Mouse (Mus musculus) kidney, postnatal 36 days (tissue): ENCODE measurements around the gene Krtap4-9.
"Not testable (repeated sequence)": the region's sequence is repeated elsewhere in the genome, so short reads cannot be mapped to it uniquely, and the experiment has no call there.

ENCODE experiments used
- DNase-seq, 2 experiments: peaks; one replicate each; pipeline ENCODE4 v3.0.0; 2021 to 2022; ENCODE audit warnings: mixed read lengths in 2 of 2

Gene Krtap4-9

GRCm38 (mm10) chr11:99784900-99785299 is at the start of gene Krtap4-9:
Krtap4-9 (plus strand) TSS chr11:99785200.
- not testable (repeated sequence) for DNase-seq

DNA sequence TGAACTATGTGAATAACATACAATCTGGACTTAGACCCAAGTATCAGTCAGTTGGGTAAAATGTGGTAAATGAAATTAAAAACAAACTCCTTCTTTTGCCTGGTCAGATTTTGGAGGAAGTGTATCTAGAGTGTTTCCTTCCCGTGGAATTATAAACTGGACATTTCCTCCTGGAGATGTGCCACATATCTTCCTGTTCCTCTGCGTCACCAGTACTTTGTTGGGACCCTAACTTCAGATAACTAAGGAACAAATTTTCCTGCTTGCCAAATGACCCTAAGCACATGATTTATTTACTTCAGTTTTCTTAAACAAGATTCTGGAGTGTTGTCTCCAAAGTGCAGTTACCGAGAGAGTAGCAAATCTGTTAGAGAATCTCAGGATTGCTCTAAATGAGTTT is 41.0 kb upstream of the Krtap4-9 start:
- peak in 1 of 2 experiments; percentile 7 for DNase-seq

- DNase-seq, result no peak
Observed at GRCm38 (mm10) chr11:99758877-99759276, 26.1 kb upstream of the Krtap4-9 start.

GRCm38 (mm10) chr11:99768410-99768809 is 16.6 kb upstream of the Krtap4-9 start:
- no peak for DNase-seq

DNA sequence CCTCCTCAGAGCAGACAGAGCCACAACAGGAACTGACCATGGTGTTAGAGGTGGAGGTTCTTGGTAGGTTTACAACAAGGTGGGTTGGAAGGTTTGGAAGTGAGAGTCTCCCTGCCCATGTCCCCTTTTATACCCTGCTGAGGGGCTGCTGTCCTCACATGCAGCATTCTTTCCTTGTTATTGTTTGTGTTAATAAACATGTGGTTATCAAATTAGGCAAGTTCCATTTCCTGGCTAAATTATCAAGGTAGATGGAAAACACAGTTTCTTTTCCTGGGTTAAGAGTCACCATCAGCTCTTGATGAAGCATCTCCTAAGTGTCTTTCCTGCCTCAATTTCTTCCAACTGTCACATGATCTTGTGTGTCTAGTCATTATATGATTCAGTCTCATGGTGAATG is 12.2 kb upstream of the Krtap4-9 start, which contains the start of gene Gm11595:
Gm11595 (minus strand) TSS at position 101 of the 400 bp plus-strand sequence.
- DNase-seq, result not testable (repeated sequence)

DNA sequence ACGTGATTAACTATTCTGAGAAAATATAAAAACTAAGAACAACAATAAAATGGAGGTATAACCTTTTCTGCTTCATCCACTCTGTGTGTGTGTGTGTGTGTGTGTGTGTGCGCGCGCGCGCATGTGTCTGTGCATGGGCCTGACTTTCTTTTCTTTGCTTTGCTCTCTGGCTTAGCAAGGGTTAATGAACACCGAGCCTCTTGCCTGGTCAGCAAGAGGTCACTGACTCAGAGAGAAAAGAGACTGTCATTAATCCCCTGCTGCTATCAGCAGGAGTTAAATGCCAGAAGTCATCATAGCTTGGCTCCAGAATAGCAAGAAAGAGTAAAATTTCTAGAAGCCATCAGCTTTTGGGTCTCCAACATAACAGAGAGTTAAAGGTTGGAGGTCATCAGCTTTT is 6.6 kb upstream of the Krtap4-9 start:
- DNase-seq, result peak in 1 of 2 experiments; percentile 13

- no peak for DNase-seq
Observed at GRCm38 (mm10) chr11:99780604-99781003, 4.4 kb upstream of the Krtap4-9 start, which contains the start of gene Krtap4-8. Krtap4-8 (minus strand) TSS chr11:99780704.

DNA sequence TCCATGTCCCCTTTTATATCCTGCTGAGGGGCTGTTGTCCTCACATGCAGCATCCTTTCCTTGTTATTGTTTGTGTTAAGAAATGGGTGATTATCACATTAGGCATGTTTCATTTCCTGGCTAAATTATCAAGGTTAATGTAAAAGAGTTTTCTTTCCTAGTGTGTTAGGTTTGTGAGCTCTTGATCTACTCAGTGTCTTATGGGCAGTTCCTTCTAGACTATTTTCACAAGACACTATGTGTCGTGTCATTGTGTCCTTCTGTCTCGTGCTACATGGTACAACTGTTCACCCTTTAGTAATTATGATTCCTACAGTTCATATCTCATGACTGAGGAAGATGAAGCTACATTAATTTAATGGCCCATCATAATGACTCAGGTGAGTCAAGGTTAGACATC is 8.4 kb downstream of the Krtap4-9 start, which contains the start of gene Gm11596:
Gm11596 (minus strand) TSS at position 101 of the 400 bp plus-strand sequence.
- DNase-seq, result no peak

GRCm38 (mm10) chr11:99798832-99799231 is 13.8 kb downstream of the Krtap4-9 start, which contains the start of gene Gm11569:
Gm11569 (minus strand) TSS chr11:99798932.
- DNase-seq, result not testable (repeated sequence)

- DNase-seq, result not testable (repeated sequence)
Observed at GRCm38 (mm10) chr11:99804346-99804745, 19.3 kb downstream of the Krtap4-9 start, which contains the start of gene Gm11554. Gm11554 (minus strand) TSS chr11:99804446.

DNA sequence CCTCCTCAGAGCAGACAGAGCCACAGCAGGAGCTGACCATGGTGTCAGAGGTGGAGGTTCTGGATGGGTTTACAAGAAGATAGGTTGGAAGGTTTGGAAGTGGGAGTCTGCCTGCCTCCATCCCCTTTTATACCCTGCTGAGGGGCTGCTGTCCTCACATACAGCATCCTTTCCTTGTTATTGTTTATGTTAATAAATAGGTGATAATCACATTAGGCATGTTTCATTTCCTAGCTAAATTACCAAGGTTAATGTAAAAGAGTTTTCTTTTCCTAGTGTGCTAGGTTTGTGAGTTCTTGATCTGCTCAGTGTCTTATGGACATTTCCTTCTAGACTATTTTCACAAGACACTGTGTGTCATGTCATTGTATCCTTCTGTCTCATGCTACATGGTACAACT is 24.8 kb downstream of the Krtap4-9 start, which contains the start of gene Krtap4-13:
Krtap4-13 (minus strand) TSS at position 101 of the 400 bp plus-strand sequence.
- not testable (repeated sequence) for DNase-seq

DNA sequence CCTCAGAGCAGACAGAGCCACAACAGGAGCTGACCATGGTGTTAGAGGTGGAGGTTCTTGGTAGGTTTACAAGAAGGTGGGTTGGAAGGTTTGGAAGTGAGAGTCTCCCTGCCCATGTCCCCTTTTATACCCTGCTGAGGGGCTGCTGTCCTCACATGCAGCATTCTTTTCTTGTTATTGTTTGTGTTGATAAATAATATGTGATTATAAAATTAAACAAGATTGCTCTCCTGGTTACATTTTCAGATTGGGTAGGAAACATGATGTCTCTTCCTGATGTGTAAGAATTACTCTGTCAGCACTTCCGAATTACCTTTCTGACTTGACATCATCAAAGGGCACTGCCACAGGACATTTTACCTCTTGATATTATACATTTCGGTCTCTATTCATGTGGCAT is 30.6 kb downstream of the Krtap4-9 start, which contains the start of gene Gm11564:
Gm11564 (minus strand) TSS at position 101 of the 400 bp plus-strand sequence.
- not testable (repeated sequence) for DNase-seq
